Mouse (Mus musculus) lung, postnatal 25 days (tissue): ENCODE measurements around the gene Ppp5c.
A peak's percentile ranks its signal among the peaks of the same experiment; 100 is the strongest.
"Not testable (repeated sequence)": the region's sequence is repeated elsewhere in the genome, so short reads cannot be mapped to it uniquely, and the experiment has no call there.

Source experiments
- DNase-seq: peaks from one replicate; pipeline ENCODE4 v3.0.0; 2022; ENCODE audit warnings: low spot score

Gene Ppp5c

DNA sequence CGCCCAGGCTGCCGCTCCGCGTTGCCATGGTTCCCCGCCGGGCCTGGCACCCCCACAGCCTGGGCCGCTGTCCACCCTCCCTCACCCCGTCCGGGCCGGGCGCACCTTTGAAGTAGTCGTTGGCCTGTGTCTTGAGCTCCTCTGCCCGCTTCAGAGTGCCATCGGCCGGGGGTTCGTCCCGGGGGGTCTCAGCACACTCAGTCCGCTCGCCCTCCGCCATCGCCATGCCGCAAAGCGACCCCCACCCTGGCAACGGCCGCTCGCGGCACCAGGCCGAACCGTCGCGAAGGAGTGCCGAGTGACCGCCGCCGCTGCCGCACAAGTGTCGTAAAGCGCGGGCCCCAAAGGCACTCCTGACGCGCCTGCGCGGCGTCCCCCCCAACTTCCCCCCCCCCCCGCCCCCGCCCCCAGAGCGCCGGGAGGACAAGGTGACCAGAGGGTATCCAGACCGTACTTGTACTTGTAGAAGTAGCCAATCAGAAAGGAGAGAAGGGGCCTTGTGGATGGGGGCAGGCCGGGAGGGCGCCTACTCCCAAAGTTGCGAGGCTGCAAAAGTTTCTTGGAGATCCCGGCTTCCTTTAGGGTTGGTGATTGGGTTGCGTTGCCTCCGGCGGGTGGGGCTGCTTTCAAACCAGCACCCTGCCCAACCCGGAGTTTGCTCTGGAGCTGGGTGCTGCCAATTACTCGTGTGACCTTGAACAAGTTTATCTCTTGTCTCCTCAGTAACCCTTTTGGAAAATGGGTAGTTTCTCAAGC is at the start of gene Ppp5c:
Gene Ppp5c (minus strand): TSS at position 337 of the 756 bp plus-strand sequence.
- DNase-seq = peak; percentile 92

DNA sequence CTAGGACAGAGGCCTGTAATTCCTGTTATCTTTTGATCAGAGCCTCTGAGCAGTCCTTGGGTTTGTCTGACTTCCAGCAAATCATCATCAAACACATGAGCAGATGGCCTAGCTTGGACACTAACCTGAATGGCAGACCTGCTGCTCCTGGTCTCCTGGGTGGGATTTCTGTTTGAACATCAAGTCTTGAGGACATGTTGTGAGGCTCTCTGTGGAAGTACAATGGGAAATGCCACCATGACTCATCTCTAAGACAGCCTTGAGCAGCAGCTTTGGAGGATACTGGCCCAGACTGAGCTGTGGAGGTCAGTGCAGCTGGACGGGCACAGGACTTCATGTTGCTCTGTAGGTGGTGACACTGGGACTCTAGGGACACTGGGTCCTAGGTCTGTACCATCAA is 48.8 kb upstream of the Ppp5c start:
- DNase-seq = no peak

DNA sequence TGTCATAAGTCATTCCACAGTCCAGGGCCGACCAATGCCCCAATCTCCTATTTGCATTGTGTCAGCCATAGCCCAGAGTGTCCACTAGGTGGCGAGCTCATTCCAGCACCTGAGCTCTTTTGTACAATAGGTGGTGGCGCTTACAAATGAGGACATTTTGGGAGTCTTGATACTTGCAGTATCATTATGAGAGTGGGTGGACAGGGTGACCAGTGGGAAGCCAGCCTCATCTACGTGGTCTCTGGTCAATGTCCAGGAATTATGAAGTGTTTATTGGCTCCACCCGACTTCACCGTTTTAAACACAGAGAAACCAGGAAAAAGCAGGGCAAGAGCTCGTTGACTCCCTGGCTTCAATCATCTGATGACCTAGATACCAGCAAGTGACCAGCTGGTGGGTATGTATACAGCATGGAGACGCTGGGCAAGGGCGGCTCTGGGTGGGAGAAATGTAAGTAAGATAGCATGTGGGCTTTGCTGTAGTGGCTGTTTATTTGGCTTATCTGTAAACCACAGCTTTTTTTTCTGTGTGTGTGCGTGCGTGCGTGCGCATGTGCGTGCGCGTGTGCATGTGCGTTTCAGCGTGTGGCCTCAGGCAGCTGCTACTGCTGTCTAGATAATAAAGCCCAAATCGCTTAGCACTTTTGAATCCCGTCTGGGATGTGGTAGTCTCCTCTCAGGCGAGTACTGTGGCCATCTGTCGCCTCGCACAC is 46.3 kb upstream of the Ppp5c start, which contains the start of gene Psg16:
Gene Psg16 (plus strand): TSS at position 137 of the 712 bp plus-strand sequence.
- peak; percentile 57 for DNase-seq

DNA sequence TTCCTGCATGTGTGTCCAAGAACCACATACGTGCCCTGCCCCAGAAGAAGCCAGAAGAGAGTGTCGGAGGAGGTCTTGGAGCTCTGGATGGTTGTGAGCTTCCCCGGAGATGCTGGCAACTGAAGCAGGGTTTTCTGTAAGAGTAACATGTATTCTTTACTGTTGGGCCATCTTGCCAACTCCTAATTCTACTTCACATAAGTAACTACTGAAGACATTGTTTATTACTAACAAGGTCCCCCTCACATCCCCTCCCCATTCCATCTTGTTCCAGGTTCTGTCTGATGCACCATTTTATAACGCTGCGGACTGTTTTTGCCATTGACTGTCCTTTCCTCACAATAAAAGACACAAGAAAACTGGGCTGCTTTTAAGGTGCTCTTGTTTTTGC is 45.8 kb upstream of the Ppp5c start:
- no peak for DNase-seq

DNA sequence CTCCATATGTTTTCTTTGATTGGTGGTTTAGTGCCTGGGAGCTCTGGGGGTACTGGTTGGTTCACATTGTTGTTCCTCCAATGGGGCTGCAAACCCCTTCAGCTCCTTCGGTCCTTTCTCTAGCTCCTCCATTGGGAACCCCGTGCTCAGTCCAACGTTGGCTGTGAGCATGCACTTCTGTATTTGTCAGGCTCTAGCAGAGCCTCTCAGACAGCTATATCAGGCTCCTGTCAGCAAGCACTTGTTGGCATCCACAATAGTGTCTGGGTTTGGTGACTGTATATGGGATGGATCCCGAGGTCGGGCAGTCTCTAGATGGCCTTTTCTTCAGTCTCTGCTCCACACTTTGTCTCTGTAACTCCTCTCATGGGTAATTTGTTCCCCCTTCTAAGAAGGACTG is 39.9 kb upstream of the Ppp5c start:
- not testable (repeated sequence) for DNase-seq

DNA sequence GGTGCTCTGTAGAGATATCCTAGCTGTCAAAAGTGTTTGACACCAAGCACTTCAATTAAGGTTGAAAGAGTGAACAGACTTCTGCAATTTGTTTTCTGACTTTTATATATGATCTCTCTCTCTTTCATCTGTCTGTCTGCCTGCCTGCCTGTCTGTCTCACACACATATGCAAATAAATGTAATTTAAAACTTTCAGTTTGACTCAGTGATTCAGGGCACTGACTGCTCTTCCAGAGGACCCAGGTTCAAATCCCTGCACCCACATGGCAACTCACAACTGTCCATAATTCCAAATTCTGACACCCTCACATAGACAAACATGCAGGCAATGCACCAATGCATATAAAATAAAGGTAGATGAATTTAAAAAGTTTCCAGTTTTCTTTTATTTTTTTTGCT is 39.3 kb upstream of the Ppp5c start:
- no peak for DNase-seq

DNA sequence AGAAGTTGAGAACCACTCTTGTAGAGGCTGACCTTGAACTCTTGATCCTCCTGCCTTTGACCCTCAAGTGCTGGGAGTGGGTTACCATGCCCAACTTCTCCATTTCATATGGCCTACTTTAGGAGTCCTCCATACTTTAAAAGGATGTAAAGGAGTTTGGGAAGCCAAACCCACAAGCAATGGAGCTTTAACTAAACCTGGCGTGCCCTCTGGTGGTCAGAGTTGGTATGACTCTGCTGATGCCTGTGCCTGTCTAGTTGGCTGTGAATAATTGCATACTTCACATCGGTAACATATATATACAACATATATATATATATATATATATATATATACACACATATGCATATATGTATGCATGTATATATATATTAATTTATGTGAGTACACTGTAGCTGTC is 38.7 kb upstream of the Ppp5c start:
- DNase-seq = peak; percentile 81

DNA sequence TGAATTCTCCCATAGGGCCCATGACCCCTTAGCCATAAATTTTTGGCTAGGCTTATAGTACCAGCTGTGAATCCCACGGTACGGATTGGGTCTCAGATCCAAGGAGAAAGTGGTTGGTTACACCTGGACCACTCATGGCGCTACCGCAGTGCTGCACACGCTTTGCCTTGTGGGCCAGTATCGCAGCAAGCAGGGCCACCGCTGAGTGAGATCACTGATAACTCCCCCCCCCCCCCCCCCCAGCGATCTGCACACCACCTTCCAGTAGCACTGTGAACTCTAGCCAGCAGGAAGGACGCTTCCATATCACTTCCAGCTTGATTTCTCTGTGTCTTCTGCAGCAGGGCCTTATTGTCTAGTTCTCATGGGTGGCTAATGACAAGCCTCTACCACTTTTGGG is 37.9 kb upstream of the Ppp5c start:
- no peak for DNase-seq

DNA sequence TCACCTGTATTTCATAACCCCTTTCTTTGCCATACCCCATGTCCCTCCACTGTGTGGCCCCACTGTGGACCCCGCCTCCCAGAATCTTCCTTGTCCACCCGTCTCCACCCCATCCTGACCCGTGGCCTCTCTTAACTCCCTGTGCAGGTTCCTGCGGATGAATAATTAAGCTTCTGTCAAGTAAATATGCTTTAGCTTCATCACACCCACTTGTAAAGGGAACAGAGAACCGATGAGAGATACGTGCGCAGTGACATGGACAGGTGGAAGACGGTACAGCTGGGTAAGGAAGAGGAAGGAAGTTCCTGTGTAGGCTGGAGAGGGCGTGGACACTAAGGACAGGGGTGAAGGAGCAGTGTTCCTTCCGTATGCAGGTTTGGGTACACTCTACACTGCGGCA is 35.1 kb upstream of the Ppp5c start:
- peak; percentile 69 for DNase-seq

DNA sequence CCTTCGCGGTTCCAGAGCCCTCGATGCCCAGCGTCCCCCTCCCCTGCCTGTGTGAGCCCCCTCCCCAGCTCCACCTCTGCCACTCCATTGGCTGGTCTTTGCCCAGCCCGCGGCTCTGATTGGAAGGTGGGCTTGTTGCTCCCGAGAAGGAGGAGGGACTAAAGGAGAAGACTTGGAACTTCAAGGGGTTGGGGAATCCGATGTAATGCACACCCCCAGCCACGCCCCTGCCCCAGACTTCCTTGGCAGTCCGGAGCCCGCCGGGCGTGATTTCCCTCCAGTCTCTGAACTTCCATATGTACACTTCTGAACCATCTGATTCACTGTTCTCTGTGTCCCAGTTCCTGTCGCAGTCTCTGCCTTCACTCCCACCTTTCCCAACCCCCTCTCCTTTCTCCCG is 34.7 kb upstream of the Ppp5c start, which contains the start of gene Hif3a:
Gene Hif3a (minus strand): TSS at position 39 of the 400 bp plus-strand sequence.
- DNase-seq = peak; percentile 84

DNA sequence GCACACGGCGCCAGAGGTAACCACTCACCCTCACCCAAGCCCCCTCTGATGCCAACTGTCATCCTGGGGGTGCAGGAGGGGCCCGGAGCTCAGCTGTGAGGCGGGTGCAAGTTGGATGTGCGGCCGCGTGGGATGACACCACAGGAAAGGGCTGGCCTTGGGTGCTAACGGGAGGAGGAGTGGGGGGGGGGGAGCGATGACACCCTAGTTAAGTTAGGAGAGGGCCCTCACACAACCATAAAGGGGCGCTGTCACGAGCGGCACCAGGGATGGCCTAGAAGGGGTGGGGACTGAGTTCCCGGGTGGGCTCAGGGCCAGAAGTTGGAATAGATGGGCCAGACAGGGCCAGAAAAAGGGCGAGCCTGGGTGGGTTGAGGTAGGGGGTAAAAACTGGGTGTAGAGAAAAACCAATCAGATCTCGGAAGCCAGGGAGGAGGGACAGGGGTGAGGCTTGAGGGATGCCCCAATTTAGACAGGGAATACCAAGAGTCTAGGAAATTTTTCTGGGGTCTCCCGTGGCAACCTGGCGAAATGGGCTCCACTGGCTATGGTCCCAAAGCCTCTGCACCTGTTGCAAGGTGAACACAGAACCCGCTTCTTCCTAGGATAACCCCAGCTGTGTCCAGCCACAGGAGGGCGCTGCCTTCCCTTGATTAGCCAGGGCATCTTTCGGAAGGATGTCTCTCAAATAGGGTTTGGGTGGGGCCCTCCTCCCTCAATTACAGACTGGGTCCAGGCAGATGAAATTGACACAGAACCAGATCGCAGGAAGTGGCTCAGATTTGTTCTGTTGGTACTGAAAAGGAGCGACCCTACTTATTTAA is 33.3 kb upstream of the Ppp5c start:
- peak; percentile 56 for DNase-seq

DNA sequence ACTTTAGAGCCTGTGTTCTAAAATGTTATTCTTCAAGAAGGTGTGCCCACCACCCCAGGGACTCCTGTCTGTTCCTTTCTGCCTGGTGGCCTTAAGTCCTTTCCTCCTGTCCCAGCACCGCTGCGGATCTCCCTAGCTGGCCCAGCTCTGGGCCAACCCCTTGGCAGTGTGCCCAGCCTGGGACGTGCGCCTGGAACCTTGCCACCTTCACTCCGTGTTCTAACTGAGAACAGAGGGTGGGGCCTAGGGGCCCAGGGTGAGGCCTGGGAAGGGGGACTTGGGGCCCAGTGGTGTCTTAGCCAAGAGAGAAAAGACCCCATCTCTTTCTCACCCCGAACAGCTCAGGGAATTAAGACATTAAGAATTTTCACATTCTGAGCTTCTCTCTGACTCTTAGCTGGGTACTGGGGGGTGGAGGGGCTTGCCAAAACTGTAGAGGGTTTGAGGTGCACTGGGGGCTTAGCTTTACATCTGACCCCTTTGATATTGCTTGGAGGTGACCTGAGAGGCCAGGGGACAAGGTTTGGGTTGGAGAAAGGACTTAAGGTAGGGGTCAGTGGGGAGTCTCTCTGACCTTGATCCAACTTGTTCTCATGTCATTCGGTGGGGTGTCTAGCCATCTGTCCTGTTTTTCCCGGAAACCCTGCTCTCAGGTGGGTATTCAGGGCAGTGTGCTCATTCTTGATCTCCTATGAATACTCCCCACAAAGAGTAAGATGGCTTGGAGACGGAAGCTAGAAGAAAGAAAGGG is 32.5 kb upstream of the Ppp5c start:
- DNase-seq = peak; percentile 97

DNA sequence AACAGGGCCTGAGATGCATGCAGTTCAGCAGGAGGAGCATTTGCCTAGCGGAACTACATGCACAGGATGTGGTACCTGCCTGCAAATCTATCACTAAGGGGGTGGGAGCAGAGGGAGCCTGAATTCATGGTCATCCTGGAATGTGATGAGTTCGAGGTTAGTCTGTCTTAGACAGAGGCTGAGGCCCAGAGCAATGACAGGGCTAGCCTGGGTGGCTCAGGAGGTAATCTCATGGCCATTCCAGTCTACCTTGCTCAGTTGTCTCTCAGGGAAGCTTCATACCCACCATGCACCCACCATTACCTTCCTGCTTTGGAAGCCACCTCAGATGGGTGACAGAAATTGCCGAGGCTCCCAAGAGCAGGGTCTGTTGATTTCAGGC is 31.7 kb upstream of the Ppp5c start:
- DNase-seq = no peak

DNA sequence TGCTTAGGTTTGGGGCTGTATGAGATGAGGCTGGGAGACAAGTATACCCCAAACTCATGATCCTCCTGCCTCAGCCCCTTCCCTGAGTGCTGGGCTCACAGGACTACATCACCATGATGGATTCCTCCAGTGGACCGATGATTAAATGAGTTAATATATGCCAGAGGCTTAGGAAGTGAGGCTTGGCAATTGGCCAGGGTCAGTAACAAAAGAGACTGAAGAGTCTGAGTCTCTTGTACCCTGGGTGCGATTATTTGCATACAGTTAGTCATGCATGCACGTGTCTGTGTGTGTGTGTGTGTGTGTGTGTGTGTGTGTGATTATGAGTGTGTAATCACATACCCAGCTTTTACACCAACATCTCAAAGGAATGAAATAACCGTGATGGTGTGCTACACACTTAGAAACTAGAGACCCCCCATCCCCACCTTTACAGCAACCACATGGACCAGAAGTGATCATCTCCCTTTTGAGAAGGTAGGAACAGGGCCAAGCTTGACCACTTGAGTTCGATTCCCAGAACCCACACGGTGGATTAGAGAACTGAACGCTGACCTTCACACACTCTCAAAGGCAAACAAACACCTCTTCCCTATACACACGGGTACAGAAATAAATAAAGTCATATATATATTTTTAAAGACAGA is 31.2 kb upstream of the Ppp5c start:
- peak; percentile 82 for DNase-seq

DNA sequence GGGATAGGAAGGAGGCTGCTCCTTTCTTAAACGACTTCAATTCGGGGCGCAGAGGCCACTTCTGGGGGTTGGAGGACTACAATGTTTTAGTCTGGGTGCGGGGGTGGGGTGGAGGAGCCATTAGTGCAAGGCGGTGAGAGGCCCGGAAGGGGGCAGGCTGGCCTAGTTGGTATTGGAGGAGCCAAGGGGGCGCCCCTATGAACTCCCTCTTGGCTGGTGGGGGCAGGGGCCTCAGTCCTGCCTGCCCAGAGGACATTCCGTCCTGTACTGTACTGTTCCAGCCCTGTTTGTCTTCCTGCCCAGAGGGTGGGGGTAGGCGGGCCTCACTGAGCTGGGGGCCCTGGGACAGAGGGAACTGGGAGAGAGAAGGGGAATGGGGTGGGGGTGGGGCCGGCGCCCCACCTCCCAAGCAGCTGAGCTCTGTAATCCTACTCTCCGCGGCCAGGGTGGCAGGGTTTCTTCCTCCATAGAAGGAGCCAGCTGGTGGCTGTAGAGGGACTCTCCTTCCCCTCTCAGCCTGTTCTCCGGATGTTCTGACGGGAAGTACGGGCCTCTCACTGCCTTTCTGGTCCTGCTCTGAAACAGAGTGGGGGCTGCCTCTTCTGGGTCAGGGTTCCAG is 30.5 kb upstream of the Ppp5c start:
- peak; percentile 95 for DNase-seq

DNA sequence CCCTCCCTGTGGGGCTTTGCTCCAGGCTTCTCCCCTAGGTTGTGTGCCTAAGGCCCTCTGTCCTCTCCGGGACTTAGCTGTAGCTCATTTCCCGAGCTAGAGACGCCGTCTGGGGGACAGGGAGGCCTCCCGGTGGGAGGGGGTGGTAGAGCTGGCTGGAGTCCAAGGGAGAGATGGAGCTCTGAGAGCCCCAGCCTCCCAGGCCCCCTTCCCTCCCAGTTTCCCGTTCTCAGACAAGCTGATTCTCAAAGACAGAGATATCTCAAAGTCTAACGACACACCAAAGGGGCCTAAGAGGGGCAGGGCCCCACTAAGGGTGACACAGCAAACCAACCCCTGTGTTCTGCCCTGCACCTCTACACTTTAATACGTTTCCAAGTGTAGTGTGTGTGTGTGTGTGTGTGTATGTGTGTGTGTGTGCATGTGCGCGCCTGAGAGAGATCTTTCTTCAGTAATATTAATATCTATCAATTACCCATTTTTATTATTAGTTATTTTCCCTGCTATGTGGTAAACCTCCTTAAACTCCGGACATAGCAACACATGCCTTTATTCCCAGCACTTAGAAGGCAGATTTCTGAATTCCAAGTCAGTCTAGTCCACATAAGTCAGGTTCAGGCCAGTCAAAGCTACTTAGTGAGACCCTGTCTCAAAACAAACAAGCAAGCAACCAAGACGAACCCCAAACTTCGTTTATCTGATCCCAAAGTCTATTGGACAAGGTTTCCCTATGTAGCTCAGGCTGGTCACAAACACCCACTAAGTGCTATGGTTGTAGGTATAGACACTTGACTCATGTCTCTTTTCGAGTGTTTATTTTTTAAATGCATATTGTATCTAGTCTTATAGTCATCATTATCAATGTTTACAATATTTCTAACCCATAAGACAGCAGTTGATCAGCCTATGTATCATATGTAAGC is 29.1 kb upstream of the Ppp5c start:
- DNase-seq = peak; percentile 31

DNA sequence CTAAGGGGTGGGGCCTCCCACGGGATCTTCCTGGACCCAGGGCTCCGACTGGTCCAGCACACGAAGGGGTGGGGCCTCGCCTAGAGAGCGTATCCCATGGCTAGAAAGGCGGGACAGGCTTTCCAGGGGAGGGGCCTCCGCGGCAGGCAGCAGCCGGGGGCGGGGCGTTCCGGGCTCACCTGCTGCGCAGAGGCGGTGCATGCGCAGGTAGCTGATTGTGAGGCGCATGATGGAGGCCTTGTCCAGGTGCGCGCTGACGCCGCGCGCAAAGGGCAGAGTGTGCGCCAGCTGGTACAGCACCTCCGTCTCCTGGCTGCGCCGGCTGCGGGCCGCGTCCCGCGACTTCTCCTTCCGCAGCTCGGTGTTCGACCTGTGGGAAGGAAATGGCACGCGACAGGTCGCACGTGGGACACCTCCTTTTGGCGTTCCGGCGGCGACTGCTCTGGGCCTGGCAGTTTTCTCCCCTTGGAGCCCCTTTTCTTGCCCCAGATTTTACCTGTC is 28.4 kb upstream of the Ppp5c start:
- DNase-seq = peak; percentile 95

DNA sequence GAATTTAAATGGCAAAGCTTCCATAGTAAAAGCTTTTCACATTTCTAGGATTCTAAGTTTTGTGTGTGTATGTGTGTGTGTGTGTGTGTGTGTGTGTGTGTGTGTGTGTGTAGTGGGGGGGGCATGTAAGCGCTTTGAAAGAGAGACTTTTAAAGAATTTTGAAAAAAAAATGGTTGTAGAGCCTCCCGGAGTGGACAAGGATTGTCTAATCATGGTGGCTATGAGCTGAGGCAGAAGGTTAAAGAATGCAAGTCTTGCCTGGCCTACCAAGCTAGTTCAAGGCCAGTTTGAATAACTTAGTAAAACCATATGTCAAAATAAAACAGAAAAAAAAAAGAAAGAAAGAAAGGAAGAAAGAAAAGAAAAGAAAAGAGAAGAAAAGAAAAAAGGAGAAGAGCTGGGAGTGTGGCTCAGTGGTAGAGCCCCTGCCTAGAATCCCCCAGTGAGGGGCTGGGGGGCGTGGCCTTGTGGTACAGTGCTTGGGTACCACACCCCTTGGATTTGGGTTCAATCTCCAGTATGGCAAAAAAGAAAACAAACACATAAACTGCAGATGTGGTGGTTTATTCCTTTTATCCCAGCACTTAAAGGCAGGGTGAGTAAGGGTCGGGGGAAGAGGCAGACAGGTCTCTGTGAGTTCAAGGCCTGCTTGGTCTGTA is 27.7 kb upstream of the Ppp5c start:
- DNase-seq = no peak
